Mouse (Mus musculus) cerebellum, postnatal 25 days (tissue): Measurements from ENCODE around the gene Syn3.

Experiments
- DNase-seq, 2 experiments: peaks; one replicate each; pipeline ENCODE4 v3.0.0; 2021; ENCODE audit warnings: mixed read lengths in 2 of 2

Syn3 gene

DNA sequence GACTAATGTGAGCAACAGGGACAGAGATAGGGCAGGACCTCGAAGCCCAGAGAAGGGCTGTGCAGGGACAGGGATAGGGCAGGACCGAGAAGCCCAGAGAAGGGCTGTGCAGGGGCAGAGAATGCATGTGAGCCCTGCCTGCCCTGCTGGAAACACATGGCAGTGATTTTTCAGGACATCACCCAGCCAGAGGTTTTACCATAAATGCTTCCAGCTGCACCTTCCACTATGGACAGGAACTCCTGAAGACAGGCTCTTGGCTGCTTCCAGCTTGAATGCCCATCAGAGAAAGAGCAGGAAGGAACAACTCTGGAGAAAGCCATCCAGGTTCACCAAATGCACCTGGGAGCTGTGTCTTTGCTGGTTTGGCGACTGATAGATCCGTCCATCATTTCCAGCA is 131.3 kb downstream of the Syn3 start:
- DNase-seq = no peak

- DNase-seq = no peak
Measured at GRCm38 (mm10) chr10:86365632-86366092, 133.0 kb downstream of the Syn3 start.

DNA sequence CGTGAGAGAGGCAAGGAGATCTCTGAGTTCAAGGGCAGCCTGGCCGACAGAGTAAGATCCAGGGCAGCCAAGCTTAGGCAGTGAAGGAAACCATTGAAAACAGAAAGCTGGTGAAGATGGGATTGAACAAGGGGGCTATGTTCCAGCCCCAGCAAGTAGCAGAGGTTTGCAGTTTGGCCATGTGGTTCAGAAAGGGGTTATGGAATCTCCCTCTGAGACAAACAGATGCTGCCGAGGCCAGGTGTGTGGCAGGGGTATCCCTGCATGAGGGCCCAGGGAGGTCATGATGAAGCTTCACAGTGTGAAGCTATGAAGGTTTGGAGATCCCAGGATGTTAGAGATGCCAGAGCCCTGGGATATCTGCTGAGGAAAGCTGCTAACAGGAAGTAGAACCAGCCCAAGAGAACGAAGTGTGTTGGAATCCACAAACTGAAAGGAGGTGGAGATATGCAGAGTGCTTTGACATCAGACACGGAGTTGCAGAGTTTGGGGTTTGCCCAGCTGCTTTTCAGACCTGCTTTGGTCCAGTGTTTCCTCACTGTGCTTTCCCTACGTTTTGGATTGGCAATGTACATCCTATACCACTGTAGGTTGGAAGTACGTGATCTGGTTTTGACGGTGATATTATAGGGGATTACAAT is 134.9 kb downstream of the Syn3 start:
- DNase-seq = no peak

DNA sequence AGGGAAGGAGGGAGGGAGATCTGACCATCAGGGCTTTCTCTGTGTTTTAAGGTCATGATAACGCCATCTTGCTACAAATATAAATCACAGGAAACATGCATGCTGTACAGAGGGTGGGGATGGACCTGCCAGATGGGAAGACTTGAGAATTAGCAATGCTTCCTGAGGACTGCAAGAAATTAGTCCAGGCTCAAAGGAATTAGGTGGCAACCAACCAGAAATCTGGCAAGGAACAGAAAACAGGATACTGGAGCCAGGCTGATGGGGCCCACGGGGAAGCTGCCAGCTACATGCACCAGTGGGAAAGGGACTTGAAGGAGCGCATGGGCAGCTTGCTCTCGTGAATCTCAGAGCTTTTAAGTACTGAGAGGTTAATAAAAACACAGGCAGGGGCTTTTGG is 139.0 kb downstream of the Syn3 start:
- peak; percentile 77 to 80 for DNase-seq

DNA sequence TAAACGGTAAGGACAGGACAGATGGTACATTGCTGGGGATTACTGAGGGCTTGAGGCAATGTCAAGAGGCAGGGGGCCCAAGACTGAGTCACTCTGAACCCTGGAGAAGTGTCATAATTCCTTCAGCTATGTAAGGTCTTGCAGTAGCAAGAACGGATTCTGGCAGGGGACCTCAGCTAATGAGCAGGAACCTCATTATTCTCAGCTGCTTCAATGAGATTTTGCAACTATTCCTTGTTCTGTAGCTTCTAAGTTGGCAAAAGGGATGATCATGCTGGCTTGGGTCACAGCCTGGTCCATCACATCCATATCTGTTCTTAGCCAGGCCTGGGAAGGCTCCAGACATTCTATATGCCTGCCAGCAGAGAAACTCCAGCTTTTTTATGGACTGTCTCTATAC is 139.5 kb downstream of the Syn3 start:
- DNase-seq = peak; percentile 62 to 64

DNA sequence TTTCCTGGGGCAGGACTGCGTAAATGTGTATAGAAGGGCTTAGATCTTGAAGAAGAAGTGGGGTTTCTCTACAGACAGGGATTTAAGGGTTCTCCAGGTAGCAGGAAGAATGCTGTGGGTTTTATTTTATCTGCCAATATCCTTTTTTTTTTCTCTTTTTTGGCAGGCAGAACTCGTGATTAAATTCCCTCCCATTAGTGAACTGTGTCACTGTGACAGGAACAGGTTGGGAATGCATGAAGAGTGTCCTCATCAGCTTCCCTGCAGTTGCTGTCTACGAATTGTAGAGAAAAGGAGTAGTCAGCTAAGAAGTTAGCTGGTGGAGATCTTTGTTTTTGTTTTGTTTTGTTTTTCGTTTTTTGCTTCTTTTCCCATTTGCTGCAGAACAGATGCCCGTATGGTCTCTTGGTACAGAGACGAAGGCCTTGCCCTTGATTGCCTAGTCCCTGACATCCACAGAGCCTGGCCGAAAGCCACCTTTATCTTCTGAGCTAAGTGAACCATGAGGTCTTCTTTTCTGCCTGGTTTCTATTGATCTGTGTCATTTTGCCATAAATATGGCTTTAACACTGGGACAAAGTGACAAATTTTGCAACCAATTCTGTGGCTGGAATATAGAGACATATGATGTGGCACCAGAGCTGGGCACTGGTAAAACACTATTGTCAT is 140.3 kb downstream of the Syn3 start:
- peak in 1 of 2 experiments; percentile 45 for DNase-seq

DNA sequence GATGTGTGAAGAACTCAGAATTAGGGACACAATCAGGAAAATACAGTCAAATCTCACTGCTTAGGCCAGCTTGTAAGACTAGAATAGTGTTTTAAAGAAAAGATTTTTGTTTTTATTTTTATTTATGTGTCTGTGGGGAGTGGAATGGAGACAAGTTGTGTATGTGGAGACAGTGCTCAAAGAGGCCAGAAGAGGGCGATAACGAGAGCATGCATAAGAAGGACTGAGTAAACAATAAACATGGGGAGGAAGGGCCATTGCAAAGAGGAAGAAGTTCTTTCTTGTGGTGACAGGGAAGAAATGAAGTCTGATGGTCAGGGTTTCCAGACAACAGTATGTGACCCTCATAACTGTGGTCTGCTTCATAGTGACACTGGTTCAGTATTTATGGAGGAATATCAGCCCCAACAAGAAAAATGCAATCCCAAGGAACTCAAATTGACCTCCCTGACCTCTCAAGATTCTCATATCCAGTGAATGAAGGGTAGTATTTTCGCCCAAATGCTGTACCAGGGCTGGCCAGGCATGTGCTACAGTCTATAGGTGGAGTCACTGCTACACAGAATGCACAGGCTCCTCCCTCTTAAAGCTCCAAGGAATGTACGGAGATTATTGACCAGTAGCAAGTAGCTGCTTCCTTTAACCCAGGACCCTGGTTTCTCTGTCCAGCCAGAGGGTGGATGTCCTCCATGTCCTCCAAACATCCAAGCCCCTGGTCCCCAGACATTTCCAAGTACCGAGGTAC is 141.7 kb downstream of the Syn3 start:
- peak in 1 of 2 experiments; percentile 53 for DNase-seq

- no peak for DNase-seq
Measured at GRCm38 (mm10) chr10:86352521-86352920, 146.2 kb downstream of the Syn3 start.

- no peak for DNase-seq
Measured at GRCm38 (mm10) chr10:86351287-86351686, 147.4 kb downstream of the Syn3 start.

GRCm38 (mm10) chr10:86346235-86346840 is 152.4 kb downstream of the Syn3 start:
- no peak for DNase-seq

DNA sequence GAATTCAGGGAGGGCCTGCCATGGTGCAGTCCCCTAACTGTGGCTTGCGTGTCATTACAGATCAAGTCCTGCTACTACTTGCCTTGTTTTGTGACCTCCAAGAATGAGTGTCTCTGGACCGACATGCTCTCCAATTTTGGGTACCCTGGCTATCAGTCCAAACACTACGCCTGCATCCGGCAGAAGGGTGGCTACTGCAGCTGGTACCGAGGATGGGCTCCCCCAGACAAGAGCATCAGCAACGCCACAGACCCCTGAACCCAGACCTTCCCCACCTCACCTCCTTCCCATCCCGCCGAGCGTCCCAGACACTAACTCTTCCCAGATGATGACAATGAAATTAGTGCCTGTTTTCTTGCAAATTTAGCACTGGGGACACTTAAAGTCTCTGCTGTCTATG is 153.1 kb downstream of the Syn3 start:
- DNase-seq = no peak

- no peak for DNase-seq
Measured at GRCm38 (mm10) chr10:86344654-86345053, 154.0 kb downstream of the Syn3 start.

- DNase-seq = no peak
Measured at GRCm38 (mm10) chr10:86343931-86344330, 154.8 kb downstream of the Syn3 start.

- no peak for DNase-seq
Measured at GRCm38 (mm10) chr10:86343362-86343761, 155.3 kb downstream of the Syn3 start.

- no peak for DNase-seq
Measured at GRCm38 (mm10) chr10:86342713-86343112, 156.0 kb downstream of the Syn3 start.

- no peak for DNase-seq
Measured at GRCm38 (mm10) chr10:86342151-86342550, 156.5 kb downstream of the Syn3 start.

GRCm38 (mm10) chr10:86341589-86341988 is 157.1 kb downstream of the Syn3 start:
- DNase-seq = no peak

DNA sequence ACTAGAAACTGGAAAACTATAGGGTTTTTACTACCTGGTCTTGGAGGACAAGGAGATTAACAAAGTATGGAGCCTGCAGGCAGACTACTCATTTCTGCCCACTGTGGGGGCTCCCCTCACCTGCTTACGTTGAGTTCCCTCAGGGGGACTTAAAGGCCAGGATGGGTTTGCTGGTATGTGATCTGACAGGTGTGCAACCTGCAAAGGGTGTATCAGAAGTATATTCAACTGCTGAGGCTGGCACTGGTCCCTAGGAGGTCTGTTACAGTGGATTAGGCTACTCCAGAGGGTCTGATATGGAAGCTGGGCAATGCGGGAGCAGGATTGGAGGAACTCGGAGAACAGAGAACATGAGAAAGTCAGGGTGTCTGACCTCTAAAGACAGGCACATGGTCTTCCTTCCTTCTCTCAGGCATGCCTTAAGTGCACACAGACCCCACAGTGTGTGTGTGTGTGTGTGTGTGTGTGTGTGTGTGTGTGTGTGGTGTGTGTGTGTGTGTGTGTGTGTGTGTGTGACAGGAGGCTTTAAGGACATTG is 157.6 kb downstream of the Syn3 start:
- DNase-seq = no peak

DNA sequence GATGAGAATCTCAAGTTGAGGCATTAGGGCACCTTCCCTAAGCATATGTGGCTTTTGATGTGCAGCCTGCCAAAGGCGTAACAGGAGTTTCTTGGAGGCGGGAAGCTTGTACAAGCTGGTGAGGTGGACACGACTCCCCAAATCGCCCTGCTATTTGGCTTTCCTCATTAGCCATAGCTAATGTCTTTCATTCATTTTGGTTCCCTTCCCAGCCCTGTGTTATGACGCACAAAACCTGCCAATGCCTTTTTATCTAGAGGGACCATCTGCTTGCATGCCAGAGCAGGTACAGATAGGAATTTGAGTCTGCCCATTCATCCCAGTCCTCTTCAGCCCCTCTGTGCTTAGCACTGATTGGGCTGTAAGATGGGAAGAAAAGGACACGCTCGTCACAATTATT is 158.3 kb downstream of the Syn3 start:
- DNase-seq = peak; percentile 34 to 36

GRCm38 (mm10) chr10:86339649-86340379 is 158.9 kb downstream of the Syn3 start:
- peak; percentile 93 to 94 for DNase-seq

DNA sequence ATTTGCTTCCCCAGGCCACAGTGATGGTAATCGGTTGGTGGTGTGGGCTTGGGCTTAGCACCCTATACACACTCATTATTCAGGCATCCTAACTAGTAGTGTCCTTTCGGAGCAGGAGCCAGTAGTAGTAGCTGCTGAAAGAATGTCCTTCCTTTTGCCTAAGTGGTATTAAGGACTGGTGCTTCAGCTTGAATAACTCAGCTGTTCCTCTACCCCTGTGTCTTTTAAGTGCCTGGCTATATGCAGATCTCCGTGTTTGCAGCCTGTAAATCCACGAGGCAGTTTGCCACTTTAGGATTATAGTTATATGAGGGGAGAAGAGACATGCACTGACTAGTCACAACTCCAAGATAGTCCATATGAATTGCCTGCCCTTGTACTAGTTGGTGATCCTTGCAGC is 159.6 kb downstream of the Syn3 start:
- DNase-seq = no peak

DNA sequence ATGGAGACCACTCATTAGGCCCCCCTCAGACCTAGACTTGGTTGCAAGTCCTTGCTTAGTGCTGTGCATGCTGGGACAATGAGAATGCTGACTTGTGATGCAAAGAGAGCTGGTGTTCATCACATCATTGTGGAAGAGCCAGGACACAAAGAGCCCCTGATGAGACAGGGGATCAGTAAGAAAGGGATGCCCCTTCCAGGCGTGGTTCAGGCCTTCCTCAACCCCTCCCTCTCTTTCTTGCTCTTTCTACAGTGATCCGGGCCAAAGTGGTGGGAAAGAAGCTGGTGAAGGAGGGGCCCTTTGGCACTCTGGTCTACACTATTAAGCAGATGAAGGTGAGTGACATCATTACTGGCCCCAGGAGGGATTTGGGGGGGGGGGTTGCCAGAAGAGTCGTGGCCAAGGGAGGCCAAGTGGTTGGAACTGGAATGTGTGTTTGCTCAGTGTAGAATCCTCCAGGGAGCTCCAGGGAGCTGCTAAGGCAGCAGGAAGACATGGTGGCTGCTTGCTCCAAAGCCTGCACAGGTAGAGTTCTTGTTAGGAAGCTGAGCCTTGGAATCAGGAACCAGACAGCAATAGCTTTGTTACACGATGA is 160.5 kb downstream of the Syn3 start:
- DNase-seq = no peak
